Mouse (Mus musculus): Measurements from ENCODE around the gene Ggt5.

DNA sequence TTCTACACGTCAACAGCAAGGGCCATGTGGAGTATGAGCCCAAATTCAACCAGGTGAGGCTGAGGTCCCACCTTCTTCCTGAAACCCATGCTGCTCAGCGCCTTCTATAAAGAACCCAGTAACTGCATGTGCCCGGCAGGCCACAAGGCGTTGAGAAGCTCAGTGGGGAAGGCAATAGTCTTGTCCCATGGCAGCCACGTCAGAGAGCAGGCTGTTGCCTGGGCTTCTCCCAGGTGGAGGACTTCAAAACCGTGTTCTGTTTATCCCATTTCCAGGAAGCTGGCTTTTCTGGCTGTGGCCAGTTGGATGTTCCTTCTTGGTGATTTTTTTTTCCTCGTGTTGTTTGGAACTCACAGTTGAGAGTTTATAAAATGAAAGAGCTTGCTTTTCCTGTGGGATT is 21.3 kb downstream of the Ggt5 start:
- TF ChIP-seq POLR2A (IDR thresholded peaks at IDR 0.05; ENCODE audit: borderline replicate concordance, control insufficient read depth, low read depth, low read length), result no peak
- no peak for TF ChIP-seq CTCF (IDR thresholded peaks at IDR 0.05; ENCODE audit: control insufficient read depth, insufficient read depth, low read length)

All from bone marrow, adult 2 months (tissue).